Mouse (Mus musculus): ENCODE data around the gene Ptgfrn.

- no peak for TF ChIP-seq CTCF (IDR thresholded peaks at IDR 0.05; ENCODE audit: control insufficient read depth, insufficient read depth, insufficient replicate concordance, low read depth, low read length)
- TF ChIP-seq POLR2A (IDR thresholded peaks at IDR 0.05; ENCODE audit: control insufficient read depth, low read depth, low read length) = no peak
Measured at GRCm38 (mm10) chr3:101021481-101022051, 88.5 kb downstream of the Ptgfrn start.

All from testis, adult 2 months (tissue).